Mouse (Mus musculus): ENCODE data around the gene Tmed5. TPM values are rescaled to one million over a fixed set of nuclear protein-coding genes. Genes with fewer than 3 reads are reported as not detected.
A peak's percentile ranks its signal among the peaks of the same experiment; 100 is the strongest.
"Not testable (repeated sequence)": the region's sequence is repeated elsewhere in the genome, so short reads cannot be mapped to it uniquely, and the experiment has no call there.

Gene Tmed5
- polyA plus RNA-seq, 1 experiment from 2014 or later = 28.9 TPM

DNA sequence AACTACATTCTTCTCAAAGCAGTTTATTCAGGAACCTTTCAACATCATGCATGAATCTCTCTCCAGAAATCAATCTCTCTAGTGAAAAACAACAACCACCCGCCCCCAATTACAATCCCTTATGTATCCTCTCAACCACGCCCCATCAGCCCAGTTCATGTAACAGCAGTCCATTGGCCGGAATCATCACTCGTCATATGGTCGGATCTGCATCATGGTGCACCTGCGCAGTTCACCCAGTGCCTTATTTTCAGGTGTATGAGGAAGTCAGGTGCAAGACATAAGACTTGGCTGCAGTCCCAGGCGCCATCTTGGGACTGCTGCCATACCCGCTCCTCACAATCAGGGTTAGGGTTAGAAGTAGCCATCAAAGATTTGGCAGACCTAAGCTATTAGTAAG, 39.7 kb downstream of the Tmed5 start:
- whole genome bisulfite sequencing = 96% methylated on average over 8 of the region's 8 CpGs
- H3K27ac ChIP-seq; H3K4me3 ChIP-seq; H3K4me1 ChIP-seq; H3K9me3 ChIP-seq; ATAC-seq (ENCODE audit: insufficient number of reproducible peaks, insufficient read depth, low FRiP score, low TSS enrichment); H3K4me2 ChIP-seq (replicated peaks); H3K9ac ChIP-seq; H3K27me3 ChIP-seq: not testable (repeated sequence)
- H3K36me3 ChIP-seq = peaks cover 62% of the 10 kb centered on the region

DNA sequence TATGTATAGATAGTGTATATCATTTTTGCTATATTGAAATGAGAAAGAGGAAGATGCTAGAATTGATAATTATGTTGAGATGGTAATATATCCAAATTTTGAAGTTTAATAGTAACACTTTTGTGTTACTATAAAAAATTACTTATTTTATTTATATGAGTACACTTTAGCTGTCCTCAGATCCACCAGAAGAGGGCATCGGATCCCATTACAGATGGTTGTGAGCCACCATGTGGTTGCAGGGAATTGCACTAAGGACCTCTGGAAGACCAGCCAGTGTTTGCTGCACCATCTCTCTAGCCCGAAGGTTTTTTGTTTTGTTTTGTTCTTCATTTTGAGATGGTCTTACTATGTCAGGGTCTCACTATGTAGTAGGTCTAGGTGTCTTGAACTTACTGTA, 47.0 kb downstream of the Tmed5 start:
- no peak overlapping the region for H3K27ac ChIP-seq
- H3K4me1 ChIP-seq = no peaks in the 10 kb centered on the region
- H3K27me3 ChIP-seq = no peaks in the 10 kb centered on the region
- H3K4me3 ChIP-seq = no peak overlapping the region
- H3K9ac ChIP-seq = no peak overlapping the region
- no peak overlapping the region for H3K4me2 ChIP-seq (replicated peaks)
- no peaks in the 10 kb centered on the region for H3K9me3 ChIP-seq
- H3K36me3 ChIP-seq = peaks cover 64% of the 10 kb centered on the region
- no peak for ATAC-seq (ENCODE audit: insufficient number of reproducible peaks, insufficient read depth, low FRiP score, low TSS enrichment)
- 95% methylated on average over 2 of the region's 2 CpGs for WGBS

DNA sequence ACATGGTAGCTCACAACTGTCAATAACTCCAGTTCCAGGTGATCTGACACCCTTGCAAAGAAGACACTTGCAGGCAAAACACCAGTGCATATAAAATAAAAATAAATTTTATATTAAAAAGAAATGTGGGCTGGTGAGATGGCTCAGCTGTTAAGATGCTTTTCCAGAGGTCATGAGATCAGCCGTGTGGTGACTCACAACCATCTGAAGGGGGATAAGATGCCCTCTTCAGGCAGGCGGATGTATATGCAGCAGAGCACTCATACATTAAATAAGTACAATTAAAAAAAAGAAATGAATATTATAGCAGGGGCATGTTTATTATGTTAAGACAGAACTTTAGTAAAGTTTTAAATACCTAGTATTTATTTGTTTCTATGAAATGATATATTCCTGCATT, 50.0 kb downstream of the Tmed5 start:
- no peaks in the 10 kb centered on the region for H3K9me3 ChIP-seq
- no peaks in the 10 kb centered on the region for H3K27me3 ChIP-seq
- H3K36me3 ChIP-seq = peaks cover 55% of the 10 kb centered on the region
- H3K4me3 ChIP-seq = no peak overlapping the region
- H3K4me2 ChIP-seq (replicated peaks) = no peak overlapping the region
- ATAC-seq (ENCODE audit: insufficient number of reproducible peaks, insufficient read depth, low FRiP score, low TSS enrichment) = no peak
- no peaks in the 10 kb centered on the region for H3K4me1 ChIP-seq
- 43% methylated on average over 2 of the region's 2 CpGs for WGBS
- H3K9ac ChIP-seq = no peak overlapping the region
- H3K27ac ChIP-seq = no peak overlapping the region

DNA sequence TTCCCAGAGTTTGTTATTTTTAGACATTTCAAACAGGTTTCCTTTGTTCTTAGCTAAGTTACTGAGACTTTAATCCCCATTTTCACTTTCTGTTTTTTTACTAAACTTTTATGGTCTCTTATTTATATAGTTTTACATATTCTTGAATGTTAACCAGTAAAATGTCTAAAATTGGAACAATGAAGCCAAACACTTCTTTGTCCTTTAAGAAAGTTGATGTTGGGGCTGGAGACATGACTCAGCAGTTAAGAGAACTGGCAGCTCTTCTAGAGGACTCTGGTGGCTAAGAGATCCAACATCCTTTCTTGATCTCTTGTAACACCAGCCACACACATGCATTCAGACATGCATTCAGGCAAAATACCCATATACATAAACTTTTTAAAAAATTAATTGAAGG, 52.8 kb downstream of the Tmed5 start:
- Histone ChIP-seq H3K27me3 (no peaks in the 10 kb centered on the region), H3K9ac (no peak overlapping the region), H3K4me1 (no peaks in the 10 kb centered on the region), H3K36me3 (peaks cover 55% of the 10 kb centered on the region), H3K27ac (no peak overlapping the region), H3K9me3 (0 out of 2 replicates have a peak, but pooled peaks cover 4% of the 10 kb centered on the region), H3K4me3 (no peak overlapping the region), H3K4me2 (replicated peaks) (no peak overlapping the region)
- no peak for ATAC-seq (ENCODE audit: insufficient number of reproducible peaks, insufficient read depth, low FRiP score, low TSS enrichment)

DNA sequence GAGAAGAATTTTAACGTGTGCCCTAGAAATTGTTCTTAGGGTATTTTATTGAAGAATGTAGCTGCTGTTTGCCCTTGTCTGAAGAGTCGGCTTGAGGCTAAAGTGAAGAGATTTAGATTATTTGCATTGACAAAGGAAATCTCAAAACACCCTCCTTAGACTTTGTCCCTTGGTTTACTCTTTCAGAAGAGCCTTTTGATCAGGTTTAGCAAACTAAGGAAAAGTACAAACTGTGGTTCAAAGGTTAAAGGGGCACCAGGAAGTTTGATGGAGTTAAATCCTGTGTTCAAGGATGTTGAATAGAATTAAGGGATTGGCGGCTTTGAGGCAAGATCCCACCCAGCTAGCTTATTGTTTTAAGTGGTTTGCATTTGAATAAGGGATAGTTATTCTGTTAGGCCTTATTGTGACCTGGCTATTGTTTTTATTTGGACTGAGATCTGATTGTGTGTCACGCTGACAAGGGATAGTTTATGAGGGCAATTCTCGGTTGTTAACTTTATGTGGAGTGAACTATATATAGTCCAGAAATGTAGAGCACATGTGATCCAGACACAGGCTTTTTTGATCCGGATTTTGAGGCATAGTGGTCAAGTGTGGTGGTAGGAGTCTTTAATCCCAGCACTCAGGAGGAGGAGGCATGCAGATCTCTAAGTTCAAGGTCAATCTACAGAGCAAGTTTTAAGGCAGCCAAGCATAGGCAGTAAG, 55.4 kb downstream of the Tmed5 start:
- no peaks in the 10 kb centered on the region for H3K27me3 ChIP-seq
- WGBS = 72% methylated on average over 6 of the region's 6 CpGs
- H3K36me3 ChIP-seq = peaks cover 61% of the 10 kb centered on the region
- H3K9ac ChIP-seq = no peak overlapping the region
- no peak for ATAC-seq (ENCODE audit: insufficient number of reproducible peaks, insufficient read depth, low FRiP score, low TSS enrichment)
- H3K9me3 ChIP-seq = 0 out of 2 replicates have a peak, but pooled peaks cover 4% of the 10 kb centered on the region
- H3K4me1 ChIP-seq = no peaks in the 10 kb centered on the region
- H3K4me2 ChIP-seq (replicated peaks) = no peak overlapping the region
- no peak overlapping the region for H3K4me3 ChIP-seq
- no peak overlapping the region for H3K27ac ChIP-seq

DNA sequence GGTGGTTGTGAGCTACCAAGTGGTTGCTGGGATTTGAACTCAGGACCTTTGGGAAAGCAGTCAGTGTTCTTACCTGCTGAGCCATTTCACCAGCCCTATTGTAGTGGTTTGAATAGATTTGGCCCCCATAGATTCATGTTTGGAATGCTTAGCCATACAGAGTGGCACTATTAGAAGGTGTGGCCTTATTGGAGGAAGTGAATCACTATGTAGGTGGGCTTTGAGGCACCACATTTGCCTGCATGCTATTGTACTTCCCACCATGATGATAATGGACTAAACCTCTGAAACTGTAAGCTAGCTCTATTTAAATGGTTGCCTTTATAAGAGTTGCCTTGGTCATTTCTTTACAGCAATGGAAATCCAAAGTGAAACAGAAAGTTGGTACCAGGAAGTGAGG, 56.2 kb downstream of the Tmed5 start:
- Histone ChIP-seq H3K9ac (no peak overlapping the region), H3K4me3 (no peak overlapping the region), H3K9me3 (0 out of 2 replicates have a peak, but pooled peaks cover 4% of the 10 kb centered on the region), H3K27me3 (no peaks in the 10 kb centered on the region), H3K4me1 (no peaks in the 10 kb centered on the region), H3K27ac (no peak overlapping the region), H3K36me3 (peaks cover 63% of the 10 kb centered on the region), H3K4me2 (replicated peaks) (no peak overlapping the region)
- ATAC-seq (ENCODE audit: insufficient number of reproducible peaks, insufficient read depth, low FRiP score, low TSS enrichment) = no peak

DNA sequence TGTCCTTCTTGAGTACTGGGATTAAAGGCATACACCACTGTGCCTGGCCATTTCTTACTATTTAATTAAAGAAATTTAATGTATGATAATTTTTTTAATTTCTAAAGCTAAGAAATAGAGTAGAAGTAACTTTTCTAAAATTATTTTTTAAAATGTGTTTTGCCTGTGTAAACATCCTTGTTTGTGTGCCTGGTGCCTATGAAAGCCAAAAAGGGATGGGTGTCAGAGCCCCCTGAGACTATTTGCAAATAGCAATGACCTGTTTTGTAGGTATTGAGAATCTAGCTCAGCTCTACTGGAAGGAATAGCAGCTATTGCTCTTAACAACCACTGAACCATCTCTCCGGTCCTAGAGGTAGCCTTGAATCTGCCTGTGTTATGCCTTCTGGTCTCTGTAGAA, 60.1 kb downstream of the Tmed5 start:
- Histone ChIP-seq H3K9ac (no peak overlapping the region), H3K4me3 (no peak overlapping the region), H3K27ac (no peak overlapping the region), H3K36me3 (peaks cover 72% of the 10 kb centered on the region), H3K4me2 (replicated peaks) (no peak overlapping the region), H3K4me1 (no peaks in the 10 kb centered on the region; the same call in 1 of the 2 replicates), H3K9me3 (0 out of 2 replicates have a peak, but pooled peaks cover 4% of the 10 kb centered on the region), H3K27me3 (no peaks in the 10 kb centered on the region)
- no peak for ATAC-seq (ENCODE audit: insufficient number of reproducible peaks, insufficient read depth, low FRiP score, low TSS enrichment)
- 89% methylated on average over 1 of the region's 1 CpGs for WGBS

DNA sequence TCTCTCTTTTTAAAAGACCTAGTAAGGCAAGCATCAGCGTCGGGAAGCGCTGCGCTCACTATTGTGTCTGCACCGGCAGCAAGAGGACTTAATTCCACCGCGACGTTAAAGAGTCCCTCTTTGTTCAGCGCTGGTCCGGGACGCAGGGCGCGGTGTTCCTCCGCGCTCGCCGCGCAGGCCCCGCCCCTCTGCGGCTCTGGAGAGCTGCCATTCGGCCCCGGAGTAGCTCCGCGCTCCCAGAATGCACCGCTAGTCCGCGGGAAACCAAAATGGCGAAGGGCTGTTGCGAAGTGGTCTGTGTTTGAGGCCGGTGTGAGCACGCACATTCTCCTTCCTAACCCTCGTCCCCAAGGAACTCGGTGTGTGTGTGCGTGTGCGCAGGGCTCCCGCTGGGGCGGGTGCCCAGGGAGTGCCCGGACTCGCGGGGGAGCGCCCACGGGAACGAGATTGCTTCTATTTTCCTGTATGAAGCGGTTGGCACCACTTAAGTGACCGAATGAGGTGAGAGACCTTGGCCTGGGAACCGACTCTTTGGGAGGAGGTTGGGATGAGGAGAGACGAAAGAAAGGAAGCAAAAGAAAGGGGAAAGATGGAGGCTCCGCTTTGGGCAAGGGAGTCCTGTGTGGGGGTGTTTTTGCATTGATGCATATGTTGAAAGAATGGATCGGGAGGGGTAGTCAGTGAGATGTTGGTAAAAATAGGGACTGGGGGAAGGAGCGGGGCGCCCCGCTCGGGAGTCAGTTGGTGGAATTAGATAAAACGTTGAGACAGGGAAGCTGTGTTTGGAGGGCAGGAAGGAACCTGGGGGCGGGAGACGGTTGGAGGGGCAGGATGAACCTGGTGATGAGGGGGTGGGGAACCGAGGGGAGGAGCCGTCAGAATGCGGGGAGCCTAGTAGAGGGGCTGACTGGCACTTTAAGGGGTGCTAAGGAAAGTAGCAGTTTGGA, 66.7 kb downstream of the Tmed5 start, which contains the start of gene Mtf2:
Gene Mtf2 (plus strand): TSS at position 210 of the 947 bp plus-strand sequence.
- ATAC-seq (ENCODE audit: insufficient number of reproducible peaks, insufficient read depth, low FRiP score, low TSS enrichment) = peak; percentile 92
- Histone ChIP-seq H3K9me3 (no peaks in the 10 kb centered on the region), H3K9ac (peak within 1 kb of the TSS; percentile 94), H3K36me3 (peaks cover 24% of the 10 kb centered on the region), H3K4me3 (peak within 1 kb of the TSS; percentile 81), H3K4me1 (no peaks in the 10 kb centered on the region; the same call in 1 of the 2 replicates), H3K27ac (peak within 1 kb of the TSS; percentile 97), H3K4me2 (replicated peaks) (peak within 1 kb of the TSS; percentile 61), H3K27me3 (no peaks in the 10 kb centered on the region)
- WGBS = under 1% methylated on average over 59 of the region's 59 CpGs

DNA sequence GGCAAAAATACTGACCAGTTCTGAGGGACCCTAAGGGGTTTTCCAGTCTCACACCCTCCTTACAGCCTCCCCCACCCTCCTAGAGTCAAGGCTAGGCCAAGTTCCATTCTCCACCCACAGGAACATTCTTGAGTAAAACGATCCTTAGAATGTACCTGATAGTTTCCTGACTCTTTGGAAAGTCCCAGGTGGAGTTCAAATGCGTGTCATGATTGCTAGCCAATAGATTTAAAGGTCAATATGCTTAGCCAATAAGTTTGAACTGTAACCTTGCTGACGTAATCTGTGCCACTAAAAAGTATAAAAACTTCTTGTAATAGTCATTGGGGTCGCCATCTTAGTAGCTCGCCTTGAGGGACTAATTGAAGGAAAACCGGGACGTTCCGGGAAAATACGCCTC, 72.0 kb downstream of the Tmed5 start:
- Histone ChIP-seq H3K27ac (no peak overlapping the region), H3K36me3 (no peaks in the 10 kb centered on the region), H3K9me3 (no peaks in the 10 kb centered on the region), H3K4me3 (no peak overlapping the region), H3K9ac (no peak overlapping the region), H3K27me3 (no peaks in the 10 kb centered on the region), H3K4me1 (no peaks in the 10 kb centered on the region), H3K4me2 (replicated peaks) (no peak overlapping the region)
- 93% methylated on average over 9 of the region's 9 CpGs for WGBS
- no peak for ATAC-seq (ENCODE audit: insufficient number of reproducible peaks, insufficient read depth, low FRiP score, low TSS enrichment)

Other genes with a start within 250 kb of the Tmed5 start
- gene Rpl5, start 232.1 kb downstream of the Tmed5 start, polyA plus RNA-seq (2016; fragmentation: Nextera tagmentation; extraction: Ambion mirVana) = 70.5 and 71.9 TPM in 2 replicates
- gene Fam69a, start 145.5 kb downstream of the Tmed5 start, polyA plus RNA-seq (2016; fragmentation: Nextera tagmentation; extraction: Ambion mirVana) = 24.8 and 26.4 TPM in 2 replicates
- 135 and 142 TPM in 2 replicates for gene Mtf2, start 66.9 kb downstream of the Tmed5 start, polyA plus RNA-seq (2016; fragmentation: Nextera tagmentation; extraction: Ambion mirVana)
- gene Ccdc18, start 255 bp upstream of the Tmed5 start, polyA plus RNA-seq (2016; fragmentation: Nextera tagmentation; extraction: Ambion mirVana) = 11.2 and 12.6 TPM in 2 replicates
- gene Dr1, start 136.3 kb upstream of the Tmed5 start, polyA plus RNA-seq (2016; fragmentation: Nextera tagmentation; extraction: Ambion mirVana) = 47.6 and 51.8 TPM in 2 replicates
- 6.2 and 6.9 TPM in 2 replicates for gene Pigg, start 180.0 kb upstream of the Tmed5 start, polyA plus RNA-seq (2016; fragmentation: Nextera tagmentation; extraction: Ambion mirVana)
- not detected in 2 replicates for gene Gm42517, start 235.3 kb upstream of the Tmed5 start, polyA plus RNA-seq (2016; fragmentation: Nextera tagmentation; extraction: Ambion mirVana)